Mouse (Mus musculus): ENCODE results near the gene Gnao1. TPM values are rescaled to one million over a fixed set of nuclear protein-coding genes. Genes with fewer than 3 reads are reported as not detected.

Gene Gnao1
- polyA plus RNA-seq, 1 experiment from 2014 or later = 1.2 TPM

GRCm38 (mm10) chr8:93855272-93855671 is 45.5 kb downstream of the Gnao1 start:
- Histone ChIP-seq H3K4me3 (no peak overlapping the region), H3K36me3 (no peaks in the 10 kb centered on the region), H3K27me3 (ENCODE audit: low read depth, poor library complexity, severe bottlenecking) (no peaks in the 10 kb centered on the region), H3K27ac (no peak overlapping the region), H3K9me3 (replicated peaks) (no peaks in the 10 kb centered on the region), H3K4me1 (no peaks in the 10 kb centered on the region)
- 73% methylated on average over 4 of the region's 4 CpGs for WGBS
- DNase-seq (ENCODE audit: low spot score) = no peak

DNA sequence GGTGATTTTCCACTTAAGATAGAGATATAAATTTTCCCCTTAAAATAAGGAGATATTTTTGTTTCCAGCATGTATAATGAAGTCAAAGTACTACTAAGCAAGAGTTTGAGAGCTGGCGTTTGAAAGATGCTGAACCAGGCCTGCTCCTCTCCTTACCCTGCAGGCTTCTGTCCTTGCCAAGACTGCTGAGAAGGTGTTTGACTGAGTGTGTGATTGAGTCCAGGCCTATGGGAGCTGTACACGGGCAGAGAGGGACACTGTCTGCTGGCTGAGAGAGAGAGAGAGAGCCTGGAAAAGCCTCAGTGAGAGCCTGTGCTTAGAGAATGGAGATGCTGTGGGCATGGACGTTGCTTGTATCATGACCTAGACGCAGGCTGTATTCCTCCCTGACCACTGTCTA is 47.4 kb downstream of the Gnao1 start:
- no peak overlapping the region for H3K27ac ChIP-seq
- DNase-seq (ENCODE audit: low spot score) = no peak
- WGBS = 85% methylated on average over 4 of the region's 4 CpGs

DNA sequence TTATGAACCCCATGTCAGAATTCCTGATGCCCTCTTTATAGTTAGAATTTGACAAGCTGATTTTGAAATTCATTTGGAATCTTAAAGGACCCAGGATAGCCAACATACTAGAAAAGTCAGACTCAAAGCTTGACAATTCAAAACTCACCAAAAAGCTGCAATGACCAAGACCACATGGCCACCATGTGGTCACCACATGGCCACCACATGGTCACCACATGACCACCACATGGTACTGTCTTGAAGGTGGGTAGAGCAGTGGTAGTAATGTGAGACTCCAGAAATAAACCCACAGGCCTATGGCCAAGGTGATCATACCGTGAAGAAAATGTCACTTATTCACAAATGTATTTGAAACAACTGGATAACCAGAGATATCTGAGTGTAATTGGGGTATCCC is 48.5 kb downstream of the Gnao1 start:
- Histone ChIP-seq H3K27ac (no peak overlapping the region), H3K9me3 (replicated peaks) (no peaks in the 10 kb centered on the region), H3K4me3 (no peak overlapping the region), H3K4me1 (no peaks in the 10 kb centered on the region), H3K36me3 (no peaks in the 10 kb centered on the region), H3K27me3 (ENCODE audit: low read depth, poor library complexity, severe bottlenecking) (no peaks in the 10 kb centered on the region)
- DNase-seq (ENCODE audit: low spot score) = peak; percentile 48
- 76% methylated on average over 1 of the region's 1 CpGs for WGBS

More for the DNA sequence above, 47.4 kb downstream of the Gnao1 start:
- no peaks in the 10 kb centered on the region for H3K4me1 ChIP-seq
- no peak overlapping the region for H3K4me3 ChIP-seq
- H3K27me3 ChIP-seq (ENCODE audit: low read depth, poor library complexity, severe bottlenecking) = no peaks in the 10 kb centered on the region
- H3K36me3 ChIP-seq = no peaks in the 10 kb centered on the region
- no peaks in the 10 kb centered on the region for H3K9me3 ChIP-seq (replicated peaks)

DNA sequence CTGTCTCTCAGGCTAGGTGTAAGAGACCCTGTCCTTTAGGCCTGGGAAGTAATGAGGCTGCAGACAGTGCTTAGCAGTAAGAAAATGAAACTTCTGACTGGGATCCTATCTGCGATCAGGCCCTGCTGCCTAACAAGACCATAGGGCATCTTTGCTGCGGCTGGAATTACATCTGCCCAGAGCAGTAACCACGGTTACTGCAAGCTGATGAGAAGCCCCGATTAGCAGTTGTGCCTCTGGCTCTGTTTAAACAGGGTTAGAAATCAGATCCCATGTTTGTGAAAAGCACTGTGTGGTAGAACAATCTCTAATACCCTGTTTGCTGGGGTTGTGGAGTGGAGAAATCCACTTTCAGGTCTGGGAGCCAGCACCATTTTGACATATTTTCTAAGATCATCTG is 50.3 kb downstream of the Gnao1 start:
- H3K9me3 ChIP-seq (replicated peaks) = no peaks in the 10 kb centered on the region
- no peak overlapping the region for H3K4me3 ChIP-seq
- H3K4me1 ChIP-seq = no peaks in the 10 kb centered on the region; the same call in 1 of the 2 replicates
- DNase-seq (ENCODE audit: low spot score) = no peak
- 69% methylated on average over 4 of the region's 4 CpGs for WGBS
- no peak overlapping the region for H3K27ac ChIP-seq
- no peaks in the 10 kb centered on the region for H3K27me3 ChIP-seq (ENCODE audit: low read depth, poor library complexity, severe bottlenecking)
- H3K36me3 ChIP-seq = no peaks in the 10 kb centered on the region

DNA sequence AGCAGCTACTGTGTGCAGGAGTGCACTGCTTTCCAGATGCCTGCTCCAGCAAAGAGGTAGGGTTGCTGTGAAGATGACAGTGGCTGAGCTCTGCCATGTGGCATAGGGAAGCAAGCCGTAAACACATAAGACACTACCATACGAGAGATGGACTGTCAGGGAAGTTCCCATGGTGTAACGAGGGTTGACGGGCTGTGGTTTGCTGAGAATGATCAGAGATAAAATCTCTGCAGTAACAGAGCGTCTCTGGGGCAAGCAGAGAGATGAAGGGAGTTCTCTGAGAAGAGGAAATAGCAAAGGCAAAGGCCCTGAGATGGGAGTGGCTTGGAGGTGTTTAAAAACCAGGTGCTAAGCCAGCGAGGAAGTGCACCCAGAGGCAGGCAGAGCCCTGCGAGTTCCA is 54.3 kb downstream of the Gnao1 start:
- Histone ChIP-seq H3K36me3 (no peaks in the 10 kb centered on the region), H3K4me3 (no peak overlapping the region), H3K27ac (no peak overlapping the region), H3K27me3 (ENCODE audit: low read depth, poor library complexity, severe bottlenecking) (no peaks in the 10 kb centered on the region), H3K4me1 (no peaks in the 10 kb centered on the region; the same call in 1 of the 2 replicates), H3K9me3 (replicated peaks) (no peaks in the 10 kb centered on the region)
- DNase-seq (ENCODE audit: low spot score) = no peak
- WGBS = 53% methylated on average over 7 of the region's 7 CpGs

- Histone ChIP-seq H3K4me3 (no peak overlapping the region), H3K27ac (no peak overlapping the region), H3K36me3 (no peaks in the 10 kb centered on the region), H3K4me1 (no peaks in the 10 kb centered on the region; the same call in 1 of the 2 replicates), H3K27me3 (ENCODE audit: low read depth, poor library complexity, severe bottlenecking) (no peaks in the 10 kb centered on the region), H3K9me3 (replicated peaks) (no peaks in the 10 kb centered on the region)
- WGBS = 93% methylated on average over 7 of the region's 7 CpGs
- no peak for DNase-seq (ENCODE audit: low spot score)
Observed at GRCm38 (mm10) chr8:93866271-93866670, 56.5 kb downstream of the Gnao1 start.

GRCm38 (mm10) chr8:93868486-93869221 is 58.9 kb downstream of the Gnao1 start:
- H3K4me3 ChIP-seq = no peak overlapping the region
- no peak overlapping the region for H3K27ac ChIP-seq
- DNase-seq (ENCODE audit: low spot score) = no peak
- H3K4me1 ChIP-seq = no peaks in the 10 kb centered on the region; the same call in 1 of the 2 replicates
- H3K27me3 ChIP-seq (ENCODE audit: low read depth, poor library complexity, severe bottlenecking) = no peaks in the 10 kb centered on the region
- no peaks in the 10 kb centered on the region for H3K36me3 ChIP-seq
- H3K9me3 ChIP-seq (replicated peaks) = no peaks in the 10 kb centered on the region
- WGBS = 83% methylated on average over 5 of the region's 5 CpGs

DNA sequence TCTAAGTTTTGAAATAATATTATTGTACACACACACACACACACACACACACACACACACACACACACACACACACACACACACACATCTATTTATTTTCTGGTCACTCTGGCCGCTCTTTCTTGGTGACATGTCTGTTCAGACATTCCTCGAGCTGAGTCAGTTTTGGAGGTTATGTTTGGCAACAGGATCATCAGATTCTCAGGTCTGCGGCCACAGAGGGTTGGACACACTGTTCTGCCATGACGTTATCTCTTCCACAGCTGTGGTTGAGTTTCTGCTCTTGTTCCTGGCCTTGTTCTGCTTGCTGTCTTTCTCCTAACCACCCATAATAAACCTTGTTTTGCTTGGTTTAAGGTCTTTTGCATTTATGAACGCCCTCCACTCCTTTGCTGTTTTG is 61.5 kb downstream of the Gnao1 start:
- Histone ChIP-seq H3K9me3 (replicated peaks) (no peaks in the 10 kb centered on the region), H3K36me3 (no peaks in the 10 kb centered on the region), H3K4me3 (no peak overlapping the region), H3K27me3 (ENCODE audit: low read depth, poor library complexity, severe bottlenecking) (no peaks in the 10 kb centered on the region), H3K4me1 (no peaks in the 10 kb centered on the region), H3K27ac (no peak overlapping the region)
- DNase-seq (ENCODE audit: low spot score) = no peak
- 92% methylated on average over 5 of the region's 5 CpGs for WGBS

DNA sequence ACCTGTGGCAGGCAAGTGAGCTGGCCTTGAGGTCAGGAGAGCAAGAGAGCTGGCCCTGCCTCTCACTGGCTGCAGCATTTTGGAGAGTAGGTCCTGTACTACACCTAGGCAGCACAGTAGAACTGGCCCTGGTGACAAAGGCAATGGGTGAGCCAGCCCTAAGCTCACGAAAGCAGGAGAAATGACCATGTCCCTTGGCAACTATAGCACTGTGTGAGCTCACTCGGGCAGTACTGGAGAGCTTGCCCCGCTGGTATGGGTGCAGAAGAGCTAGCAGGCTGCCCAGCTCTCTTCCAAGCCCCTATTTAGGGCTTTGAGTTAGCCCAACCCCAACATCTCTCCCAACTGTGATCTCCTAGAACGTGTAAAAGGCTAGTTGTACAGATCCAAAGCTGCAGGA is 68.6 kb downstream of the Gnao1 start:
- no peaks in the 10 kb centered on the region for H3K36me3 ChIP-seq
- whole genome bisulfite sequencing = 90% methylated on average over 4 of the region's 4 CpGs
- no peaks in the 10 kb centered on the region for H3K4me1 ChIP-seq
- H3K27me3 ChIP-seq (ENCODE audit: low read depth, poor library complexity, severe bottlenecking) = no peaks in the 10 kb centered on the region
- no peak overlapping the region for H3K27ac ChIP-seq
- no peak for DNase-seq (ENCODE audit: low spot score)
- H3K4me3 ChIP-seq = no peak overlapping the region
- no peaks in the 10 kb centered on the region for H3K9me3 ChIP-seq (replicated peaks)

DNA sequence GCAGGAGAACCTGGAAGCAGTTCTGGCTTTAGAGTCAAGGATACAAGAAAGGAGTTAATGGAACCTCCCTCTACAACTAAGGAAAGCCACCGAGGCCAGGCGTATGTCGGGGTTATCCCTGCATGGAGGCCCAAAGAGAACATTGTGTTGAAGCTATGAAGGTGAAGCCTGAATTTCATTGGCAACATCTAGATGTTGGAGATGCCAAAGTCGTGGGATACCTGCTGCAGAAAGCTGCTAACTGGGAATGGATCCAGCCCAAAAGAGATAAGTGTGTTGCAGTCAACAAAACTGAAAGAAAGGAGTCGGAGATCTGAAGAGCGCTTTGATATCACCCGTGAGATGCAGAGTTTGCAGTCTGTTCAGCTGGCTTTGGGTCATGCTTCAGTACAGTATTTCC is 70.2 kb downstream of the Gnao1 start:
- no peaks in the 10 kb centered on the region for H3K9me3 ChIP-seq (replicated peaks)
- H3K36me3 ChIP-seq = no peaks in the 10 kb centered on the region
- no peak for DNase-seq (ENCODE audit: low spot score)
- no peaks in the 10 kb centered on the region for H3K27me3 ChIP-seq (ENCODE audit: low read depth, poor library complexity, severe bottlenecking)
- no peak overlapping the region for H3K27ac ChIP-seq
- 95% methylated on average over 7 of the region's 7 CpGs for WGBS
- H3K4me1 ChIP-seq = no peaks in the 10 kb centered on the region
- H3K4me3 ChIP-seq = no peak overlapping the region

DNA sequence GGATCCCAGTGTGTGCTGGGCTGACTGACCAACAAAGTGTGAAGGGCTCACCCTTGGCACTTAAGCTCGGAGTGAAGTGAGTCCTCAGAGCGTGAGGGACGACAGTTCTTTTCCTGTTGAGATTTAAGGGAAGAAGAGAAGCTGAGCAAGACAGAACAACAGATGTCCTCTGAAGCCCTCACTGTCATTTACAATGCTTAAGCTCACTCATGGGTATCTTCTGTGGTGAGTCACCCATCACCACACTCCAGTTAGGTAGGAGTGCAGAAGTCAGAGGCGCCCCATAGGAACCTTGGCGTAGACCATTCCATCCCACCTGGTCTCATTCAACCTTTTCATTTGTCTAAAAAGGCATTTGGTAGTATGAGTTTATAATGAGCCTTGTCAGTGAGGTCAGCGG is 71.6 kb downstream of the Gnao1 start:
- Histone ChIP-seq H3K36me3 (no peaks in the 10 kb centered on the region), H3K4me3 (no peak overlapping the region), H3K4me1 (no peaks in the 10 kb centered on the region), H3K27ac (no peak overlapping the region), H3K27me3 (ENCODE audit: low read depth, poor library complexity, severe bottlenecking) (no peaks in the 10 kb centered on the region), H3K9me3 (replicated peaks) (no peaks in the 10 kb centered on the region)
- DNase-seq (ENCODE audit: low spot score) = no peak
- 90% methylated on average over 6 of the region's 6 CpGs for WGBS

- no peak overlapping the region for H3K4me3 ChIP-seq
- no peak overlapping the region for H3K27ac ChIP-seq
- no peaks in the 10 kb centered on the region for H3K4me1 ChIP-seq
- DNase-seq (ENCODE audit: low spot score) = no peak
- no peaks in the 10 kb centered on the region for H3K9me3 ChIP-seq (replicated peaks)
- no peaks in the 10 kb centered on the region for H3K36me3 ChIP-seq
- no peaks in the 10 kb centered on the region for H3K27me3 ChIP-seq (ENCODE audit: low read depth, poor library complexity, severe bottlenecking)
Observed at GRCm38 (mm10) chr8:93883241-93883640, 73.5 kb downstream of the Gnao1 start.

DNA sequence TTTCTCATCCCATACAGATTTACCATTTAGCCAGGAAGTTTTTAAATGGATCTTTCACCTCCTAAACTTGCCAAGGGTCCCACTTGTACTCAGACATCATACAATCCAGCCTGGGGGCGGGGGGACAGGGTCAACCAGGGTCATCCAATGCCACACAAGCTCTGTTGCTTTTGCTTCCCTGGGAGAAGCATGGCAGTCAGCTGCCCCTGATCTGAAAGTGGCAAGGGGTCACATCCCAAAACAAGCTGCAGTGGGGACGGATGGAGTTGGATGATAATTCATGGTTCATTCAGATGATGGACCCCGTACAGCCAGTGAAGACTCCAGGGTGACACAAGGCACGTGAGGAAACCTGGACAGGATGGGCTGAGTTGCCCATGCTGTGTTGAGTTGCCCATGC is 74.0 kb downstream of the Gnao1 start:
- no peak overlapping the region for H3K27ac ChIP-seq
- H3K4me3 ChIP-seq = no peak overlapping the region
- H3K4me1 ChIP-seq = no peaks in the 10 kb centered on the region; the same call in 1 of the 2 replicates
- H3K9me3 ChIP-seq (replicated peaks) = no peaks in the 10 kb centered on the region
- 81% methylated on average over 4 of the region's 4 CpGs for WGBS
- no peaks in the 10 kb centered on the region for H3K27me3 ChIP-seq (ENCODE audit: low read depth, poor library complexity, severe bottlenecking)
- H3K36me3 ChIP-seq = no peaks in the 10 kb centered on the region
- DNase-seq (ENCODE audit: low spot score) = no peak

DNA sequence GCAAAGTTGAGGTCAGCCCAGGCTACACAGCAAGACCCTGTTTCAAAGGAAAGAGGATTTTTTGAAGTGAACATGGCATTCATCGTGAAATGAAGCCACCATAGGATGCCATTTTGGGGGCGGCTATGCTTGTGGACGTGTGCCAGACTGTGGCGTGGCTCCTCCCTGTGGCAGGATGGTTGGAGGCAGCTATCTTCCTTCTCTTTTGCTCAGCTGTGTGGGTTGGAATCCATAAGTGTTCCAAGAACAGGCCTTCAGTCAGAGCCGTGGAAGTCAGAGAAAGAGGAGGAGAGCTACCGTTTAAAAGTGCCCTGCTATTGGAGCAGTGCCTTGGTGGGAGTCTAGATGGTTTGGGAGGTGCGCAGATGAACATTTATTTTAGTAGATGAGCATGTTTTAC is 74.5 kb downstream of the Gnao1 start:
- H3K27me3 ChIP-seq (ENCODE audit: low read depth, poor library complexity, severe bottlenecking) = no peaks in the 10 kb centered on the region
- H3K27ac ChIP-seq = no peak overlapping the region
- 91% methylated on average over 7 of the region's 7 CpGs for WGBS

More for the DNA sequence above, 74.5 kb downstream of the Gnao1 start:
- H3K36me3 ChIP-seq = no peaks in the 10 kb centered on the region
- no peak overlapping the region for H3K4me3 ChIP-seq
- H3K9me3 ChIP-seq (replicated peaks) = no peaks in the 10 kb centered on the region
- DNase-seq (ENCODE audit: low spot score) = no peak
- H3K4me1 ChIP-seq = peaks cover 4% of the 10 kb centered on the region
